Mouse (Mus musculus) spleen, adult 12 weeks (tissue): Measurements from ENCODE around the gene Xylt2.
"Not testable (repeated sequence)": the region's sequence is repeated elsewhere in the genome, so short reads cannot be mapped to it uniquely, and the experiment has no call there.

Experiments
- DNase-seq: peaks from one replicate; pipeline ENCODE4 v3.0.0; 2022; ENCODE audit warnings: low spot score

The Xylt2 gene

GRCm38 (mm10) chr11:94676754-94677606 is at the start of gene Xylt2:
Xylt2 (minus strand) TSS chr11:94677515.
- peak; percentile 83 for DNase-seq

DNA sequence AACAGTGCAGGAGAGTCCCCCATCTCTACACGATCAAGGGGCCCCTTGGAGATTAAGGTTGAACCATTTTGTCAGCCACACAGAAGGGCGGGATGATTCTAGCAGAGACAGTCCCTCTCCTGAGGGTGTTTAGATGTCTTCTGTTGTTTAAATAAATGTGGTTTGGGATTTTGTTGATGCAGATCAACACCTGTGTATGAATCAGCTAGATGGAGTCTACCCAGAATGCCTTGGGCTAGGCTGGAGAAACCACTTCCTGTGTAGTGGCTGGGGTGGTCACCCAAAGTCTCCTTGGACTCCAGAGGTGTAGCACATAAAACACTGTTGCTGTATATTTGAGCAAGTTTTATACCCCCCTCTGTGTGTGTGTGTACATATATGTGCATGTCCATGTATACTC is 41.9 kb upstream of the Xylt2 start:
- DNase-seq, result no peak

GRCm38 (mm10) chr11:94718113-94718909 is 41.0 kb upstream of the Xylt2 start:
- DNase-seq, result no peak

- no peak for DNase-seq
Measured at GRCm38 (mm10) chr11:94717239-94717638, 39.9 kb upstream of the Xylt2 start.

- no peak for DNase-seq
Measured at GRCm38 (mm10) chr11:94716754-94717153, 39.4 kb upstream of the Xylt2 start.

GRCm38 (mm10) chr11:94715622-94716021 is 38.3 kb upstream of the Xylt2 start:
- no peak for DNase-seq

DNA sequence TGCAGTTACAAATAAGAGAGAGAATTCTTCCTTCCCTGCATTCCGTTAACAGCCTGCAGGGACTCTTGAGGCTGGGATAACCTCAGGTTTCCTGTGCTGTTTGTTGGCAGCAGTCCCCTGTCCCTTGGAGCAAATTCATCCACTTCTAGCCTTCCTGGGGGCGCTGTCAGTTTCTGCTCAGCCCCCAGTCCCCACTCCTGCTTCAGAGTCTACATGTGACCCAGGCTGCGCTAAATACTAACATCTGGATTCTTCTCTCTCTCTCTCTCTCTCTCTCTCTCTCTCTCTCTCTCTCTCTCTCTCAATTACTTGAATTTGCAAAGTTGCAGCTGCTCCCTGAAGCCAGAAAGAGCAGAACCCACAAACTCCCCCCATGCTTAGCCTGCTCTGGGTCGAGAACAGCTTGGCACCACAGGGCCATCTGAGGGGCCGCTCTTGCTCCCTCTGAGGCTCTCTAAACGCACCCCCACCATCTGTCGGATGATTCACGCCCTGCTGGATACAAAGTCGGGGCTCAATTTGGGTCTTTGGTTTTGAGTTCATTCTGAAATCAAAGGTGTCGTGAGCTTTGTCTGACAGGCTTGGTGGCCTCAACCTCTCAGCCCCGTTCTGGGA is 36.0 kb upstream of the Xylt2 start:
- no peak for DNase-seq

GRCm38 (mm10) chr11:94704472-94704871 is 27.2 kb upstream of the Xylt2 start, which contains the start of gene Gm11541:
Gm11541 (minus strand) TSS chr11:94704499.
- no peak for DNase-seq

DNA sequence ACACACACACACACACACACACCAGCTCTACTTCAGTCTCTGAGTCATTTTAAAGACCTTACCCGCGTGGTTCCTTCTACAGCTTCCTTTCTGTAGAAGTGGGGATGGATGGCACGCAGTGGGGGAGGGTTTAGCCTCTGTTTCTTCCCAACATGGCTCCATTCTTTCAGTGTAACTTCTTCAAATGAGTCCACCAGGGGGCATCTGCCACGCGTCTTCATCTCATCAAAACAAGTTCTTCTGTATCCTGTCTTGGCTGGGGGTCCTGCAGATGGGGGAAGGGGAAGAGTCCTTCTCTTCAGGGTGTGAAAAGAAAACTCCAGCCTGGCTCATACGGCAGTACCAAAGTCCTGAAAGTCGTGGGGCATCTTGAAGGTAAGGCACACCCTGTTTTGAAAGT is 26.7 kb upstream of the Xylt2 start:
- DNase-seq, result no peak

DNA sequence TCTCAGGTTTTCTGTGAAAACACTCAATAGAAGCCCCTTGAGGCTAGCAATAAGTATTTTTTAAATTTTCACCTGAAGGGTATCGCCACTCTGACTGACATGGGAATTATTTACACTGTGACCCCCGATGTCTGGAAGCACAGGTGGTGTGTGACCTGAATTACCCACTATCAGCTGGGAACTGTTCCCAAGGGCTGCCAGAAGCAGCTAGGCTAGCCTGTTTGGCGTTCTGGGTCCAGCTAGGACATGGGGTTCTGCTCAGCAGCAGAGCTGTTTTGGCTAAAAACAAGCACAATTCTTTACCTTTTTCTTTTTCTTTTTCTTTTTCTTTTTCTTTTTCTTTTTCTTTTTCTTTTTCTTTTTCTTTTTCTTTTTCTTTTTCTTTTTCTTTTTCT is 24.9 kb upstream of the Xylt2 start:
- no peak for DNase-seq

- no peak for DNase-seq
Measured at GRCm38 (mm10) chr11:94701401-94702215, 24.3 kb upstream of the Xylt2 start.

GRCm38 (mm10) chr11:94699399-94699798 is 22.1 kb upstream of the Xylt2 start:
- DNase-seq, result no peak

- no peak for DNase-seq
Measured at GRCm38 (mm10) chr11:94697703-94698464, 20.6 kb upstream of the Xylt2 start.

GRCm38 (mm10) chr11:94697140-94697539 is 19.8 kb upstream of the Xylt2 start:
- no peak for DNase-seq

DNA sequence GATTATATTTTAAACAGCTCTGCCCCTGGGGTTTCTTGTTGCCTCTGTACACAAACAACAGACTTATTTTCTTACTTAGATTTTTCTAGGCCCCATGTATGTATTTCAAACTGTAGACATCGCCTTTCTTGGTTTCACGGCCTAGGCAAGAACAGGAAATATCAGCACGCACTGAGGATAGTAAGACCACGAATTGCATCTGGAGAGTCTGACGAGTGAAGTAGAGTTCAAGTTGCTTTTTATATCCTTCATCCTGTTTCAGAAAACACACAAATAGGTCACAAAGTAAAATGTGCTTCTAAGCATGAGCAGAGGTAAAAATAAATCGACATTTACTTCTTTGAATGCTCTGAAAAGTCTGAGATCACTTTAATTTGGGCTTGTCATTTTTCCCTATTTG is 18.2 kb upstream of the Xylt2 start:
- no peak for DNase-seq

DNA sequence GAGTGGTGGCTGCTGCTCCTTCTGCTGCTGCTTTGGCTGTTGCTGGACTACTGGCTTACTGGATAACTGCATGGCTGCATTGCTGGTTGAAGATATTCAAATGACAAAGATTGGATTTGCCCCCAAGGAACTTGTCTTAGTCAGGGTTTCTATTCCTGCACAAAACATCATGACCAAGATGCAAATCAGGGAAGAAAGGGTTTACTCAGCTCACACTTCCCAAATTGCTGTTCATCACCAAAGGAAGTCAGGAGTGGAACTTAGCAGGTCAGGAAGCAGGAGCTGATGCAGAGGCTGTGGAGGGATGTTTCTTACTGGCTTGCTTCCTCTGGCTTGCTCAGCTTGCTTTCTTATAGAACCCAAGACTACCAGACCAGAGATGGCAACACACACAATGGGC is 15.2 kb upstream of the Xylt2 start:
- not testable (repeated sequence) for DNase-seq

DNA sequence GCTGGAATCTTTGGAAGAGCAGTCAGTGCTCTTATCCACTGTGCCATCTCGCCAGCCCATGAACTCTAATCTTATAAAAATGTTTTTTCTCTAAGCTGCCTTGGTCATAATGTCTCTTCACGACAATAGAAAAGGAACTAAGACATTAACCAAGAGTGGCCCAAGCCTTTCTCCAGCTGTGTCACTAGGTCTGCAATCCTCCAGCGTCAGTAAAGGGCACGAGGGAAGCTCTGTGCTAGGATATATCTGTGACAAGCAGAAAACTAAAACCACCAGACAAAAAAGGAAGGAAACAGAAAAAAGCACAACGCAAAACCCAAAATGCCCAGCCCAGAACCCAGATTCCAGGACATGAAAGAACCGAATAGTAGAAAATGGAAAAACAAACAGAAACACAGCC is 9.9 kb upstream of the Xylt2 start:
- DNase-seq, result no peak

DNA sequence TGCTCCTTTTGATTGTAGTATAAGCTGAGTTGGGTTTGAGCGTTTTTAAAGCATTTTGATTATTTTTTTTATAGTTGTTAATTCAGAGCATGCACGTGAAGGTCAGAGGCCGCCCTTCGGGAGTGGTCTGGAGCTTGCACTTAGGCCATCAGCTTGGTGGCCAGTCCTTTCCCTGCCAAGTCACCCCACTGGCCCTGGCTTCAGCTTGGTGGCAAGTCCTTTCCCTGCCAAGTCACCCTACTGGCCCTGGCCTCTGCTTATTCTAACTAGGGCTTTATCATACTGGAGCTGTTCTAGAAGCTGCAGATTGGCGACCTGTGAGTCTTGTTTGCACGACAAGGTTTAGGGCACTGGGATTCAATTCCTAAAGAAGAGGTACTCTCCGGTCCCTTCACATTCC is 5.1 kb upstream of the Xylt2 start:
- DNase-seq, result no peak

- DNase-seq, result no peak
Measured at GRCm38 (mm10) chr11:94681640-94682039, 4.3 kb upstream of the Xylt2 start.

DNA sequence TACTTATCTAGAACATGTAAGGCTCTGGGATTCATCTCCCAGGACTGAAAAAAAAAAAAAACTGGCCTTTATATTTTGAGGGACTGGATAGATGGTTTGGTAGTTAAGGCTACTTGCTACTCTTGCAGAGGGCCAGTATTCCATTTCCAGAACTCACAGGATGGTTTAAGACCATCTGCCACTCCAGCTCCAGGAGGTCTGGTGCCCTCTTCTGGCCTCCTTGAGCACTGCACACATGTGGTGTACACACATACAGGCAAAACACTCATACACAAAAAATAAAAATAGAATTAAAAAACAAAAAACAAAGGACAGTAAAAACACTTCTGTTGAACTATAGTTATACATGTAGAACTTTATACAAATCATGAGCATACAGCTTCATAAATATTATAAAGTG is 3.3 kb upstream of the Xylt2 start:
- no peak for DNase-seq

- no peak for DNase-seq
Measured at GRCm38 (mm10) chr11:94677607-94678145, 361 bp upstream of the Xylt2 start.
